Mouse (Mus musculus) retina, postnatal 1 day (tissue): Measurements from ENCODE around the gene Cdh19.

Experiments
- DNase-seq: peaks from one replicate; pipeline ENCODE4 v3.0.0-alpha.2; 2012

The Cdh19 gene

GRCm38 (mm10) chr1:110977484-110977883, at the start of gene Cdh19:
Gene Cdh19, minus strand, starts transcription at chr1:110977584.
- DNase-seq: no peak

DNA sequence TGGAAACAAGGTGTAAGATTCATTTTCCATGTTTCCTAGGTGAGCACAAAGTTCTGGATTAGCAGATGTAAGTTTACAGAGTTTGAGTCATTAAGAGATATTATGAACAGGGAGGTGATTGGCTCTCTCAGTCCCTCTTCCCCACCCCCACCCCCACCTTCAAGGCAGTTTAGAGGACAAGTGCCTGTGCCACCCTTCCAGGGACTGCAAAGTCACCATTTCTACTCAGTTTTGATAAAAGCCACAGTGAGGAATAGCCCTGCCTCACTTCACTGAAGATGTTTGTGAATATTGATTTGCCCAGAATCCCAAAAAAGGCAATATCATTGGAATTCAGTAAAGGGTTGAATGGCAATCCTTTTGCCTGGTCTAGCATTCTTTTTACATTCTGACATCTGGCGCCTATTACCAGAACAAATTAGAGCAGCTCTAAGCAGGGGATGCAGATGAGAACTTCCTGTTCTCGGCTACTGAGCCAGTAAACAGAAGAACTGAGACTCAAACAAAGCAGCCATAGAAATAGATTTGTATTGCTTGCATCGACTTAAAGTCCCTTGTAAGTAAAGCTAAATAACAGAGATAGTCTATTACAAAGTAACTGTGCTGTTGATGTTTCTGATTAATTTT, 43.2 kb upstream of the Cdh19 start:
- DNase-seq: no peak

DNA sequence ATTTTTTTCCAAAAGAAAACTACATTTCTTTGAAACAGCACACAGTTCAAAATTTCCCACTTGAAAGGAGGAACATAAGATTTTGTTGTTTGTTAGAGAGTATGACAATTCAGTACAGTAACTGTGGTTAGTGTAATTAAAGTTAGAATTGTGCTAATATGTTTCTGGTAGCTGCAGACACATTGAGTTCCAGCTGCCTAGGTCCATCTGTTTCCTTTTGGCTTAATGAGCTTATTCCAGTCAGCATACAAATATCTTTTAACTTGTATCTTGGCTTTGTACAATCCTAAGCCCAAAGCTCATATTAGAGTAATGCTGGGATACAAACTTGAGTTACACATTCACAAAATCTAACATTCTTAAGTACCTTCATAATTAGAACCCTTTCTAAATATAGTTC, 40.3 kb upstream of the Cdh19 start:
- no peak for DNase-seq

GRCm38 (mm10) chr1:110989824-110990223, 12.4 kb upstream of the Cdh19 start:
- DNase-seq: no peak

DNA sequence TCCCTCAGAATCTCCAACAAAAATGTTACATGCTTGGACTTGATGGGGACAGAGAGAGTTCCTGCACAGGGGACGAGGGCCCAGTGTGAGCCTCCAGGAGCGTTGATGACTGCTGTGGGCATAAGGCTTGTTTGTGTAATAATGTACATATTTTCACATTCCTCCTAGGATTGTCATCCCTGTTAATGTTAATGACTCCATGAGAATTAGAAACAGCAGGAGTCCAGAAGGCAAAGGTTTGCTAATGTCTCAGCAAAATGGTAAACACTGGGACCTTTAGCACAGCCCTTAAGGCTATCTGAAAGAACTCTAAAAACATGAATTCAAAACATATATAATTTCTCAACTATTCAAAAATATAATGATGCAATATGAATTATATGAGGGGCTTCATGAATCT, 8.2 kb downstream of the Cdh19 start:
- no peak for DNase-seq

GRCm38 (mm10) chr1:110909752-110910151, 67.6 kb downstream of the Cdh19 start:
- no peak for DNase-seq

DNA sequence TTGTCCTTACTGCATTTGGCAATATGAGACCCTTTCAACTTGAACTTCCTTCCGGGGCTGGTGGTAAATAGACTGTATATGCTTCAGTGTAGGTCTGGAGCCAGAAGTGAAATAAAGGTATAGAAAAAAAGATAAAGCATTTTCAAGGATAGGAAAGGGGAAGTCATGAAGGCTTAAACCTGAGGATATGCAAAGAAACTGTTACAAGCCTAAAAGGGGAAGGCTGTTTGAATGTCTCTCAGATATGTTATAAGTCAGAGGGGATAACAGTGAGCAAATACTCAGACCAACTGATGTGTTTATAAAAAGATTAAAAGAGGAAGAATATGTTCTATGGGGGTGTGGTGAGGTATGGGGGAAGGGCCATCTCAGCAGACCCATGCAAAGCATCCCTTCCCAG, 68.2 kb downstream of the Cdh19 start:
- no peak for DNase-seq

- DNase-seq: no peak
Observed at GRCm38 (mm10) chr1:110904266-110904665, 73.1 kb downstream of the Cdh19 start.
